Mouse (Mus musculus): ENCODE measurements around the gene Sept6. TPM values are rescaled to one million over a fixed set of nuclear protein-coding genes. Genes with fewer than 3 reads are reported as not detected.

The Sept6 gene
- 131 TPM for polyA plus RNA-seq (2017; shearing (Covaris generic))

GRCm38 (mm10) chrX:36991694-36992093, at the start of gene Sept6:
TSS of gene Sept6 (minus strand) at chrX:36991794.

GRCm38 (mm10) chrX:36902321-36903114, 89.1 kb downstream of the Sept6 start, which contains the start of gene Nkrf:
TSS of gene Nkrf (minus strand) at chrX:36902899.

DNA sequence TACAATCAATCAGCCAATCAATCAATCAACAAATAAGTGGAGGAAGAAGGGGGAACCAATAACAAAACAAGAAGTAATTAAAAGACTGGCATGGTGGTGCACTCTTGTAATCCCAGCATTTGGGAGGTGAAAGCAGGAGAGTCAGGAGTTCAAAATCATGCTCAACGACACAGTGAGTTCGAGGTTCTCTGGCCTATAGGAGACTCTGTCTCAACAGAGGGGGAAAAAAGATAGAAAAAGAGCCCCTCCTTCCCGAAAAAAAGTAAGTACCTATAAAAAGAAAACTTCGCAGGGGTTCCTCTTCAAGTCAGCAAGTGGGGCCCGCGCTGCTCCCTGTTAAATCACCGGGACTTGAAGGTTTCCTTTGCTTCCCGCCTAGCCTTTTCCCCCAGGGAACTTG, 117.8 kb downstream of the Sept6 start, which contains the start of the genes Ube2a and C330007P06Rik:
Ube2a (plus strand) TSS at position 136 of the 400 bp plus-strand sequence.
C330007P06Rik (minus strand) TSS at position 347 of the 400 bp plus-strand sequence.

Other genes with a start within 250 kb of the Sept6 start
- gene Slc25a43, start 248.1 kb downstream of the Sept6 start, polyA plus RNA-seq (2017; shearing (Covaris generic)), result not detected
- gene Slc25a5, start 196.1 kb downstream of the Sept6 start, polyA plus RNA-seq (2017; shearing (Covaris generic)), result 566 TPM
- 142 TPM for gene Ube2a, start 117.9 kb downstream of the Sept6 start, polyA plus RNA-seq (2017; shearing (Covaris generic))
- 23.9 TPM for gene C330007P06Rik, start 117.7 kb downstream of the Sept6 start, polyA plus RNA-seq (2017; shearing (Covaris generic))
- 2.4 TPM for gene Nkrf, start 88.9 kb downstream of the Sept6 start, polyA plus RNA-seq (2017; shearing (Covaris generic))
- gene Sowahd, start 57.1 kb upstream of the Sept6 start, polyA plus RNA-seq (2017; shearing (Covaris generic)), result not detected
- 478 TPM for gene Rpl39, start 93.6 kb upstream of the Sept6 start, polyA plus RNA-seq (2017; shearing (Covaris generic))
- gene Upf3b, start 118.5 kb upstream of the Sept6 start, polyA plus RNA-seq (2017; shearing (Covaris generic)), result 11.3 TPM
- gene Nkap, start 135.0 kb upstream of the Sept6 start, polyA plus RNA-seq (2017; shearing (Covaris generic)), result 18.2 TPM
- not detected for gene Akap14, start 177.0 kb upstream of the Sept6 start, polyA plus RNA-seq (2017; shearing (Covaris generic))
- 169 TPM for gene Ndufa1, start 199.4 kb upstream of the Sept6 start, polyA plus RNA-seq (2017; shearing (Covaris generic))
- 3.3 TPM for gene Rnf113a1, start 199.5 kb upstream of the Sept6 start, polyA plus RNA-seq (2017; shearing (Covaris generic))
- gene Gm9, start 219.2 kb upstream of the Sept6 start, polyA plus RNA-seq (2017; shearing (Covaris generic)), result not detected
- not detected for gene Rhox1, start 230.5 kb upstream of the Sept6 start, polyA plus RNA-seq (2017; shearing (Covaris generic))